Mouse (Mus musculus) hindbrain, embryonic 15.5 days (tissue): Measurements from ENCODE around the gene Kcnd1. TPM values are rescaled to one million over a fixed set of nuclear protein-coding genes. Genes with fewer than 3 reads are reported as not detected.
"Not testable (repeated sequence)": the region's sequence is repeated elsewhere in the genome, so short reads cannot be mapped to it uniquely, and the experiment has no call there.

Experiments used
- ATAC-seq: fragments of 200-750 bp; cut with Nextera tagmentation; 2 replicates; pipeline ENCODE4 v1.8.0; 2017; ENCODE audit warnings: low read depth, moderate number of reproducible peaks, moderate TSS enrichment; ENCODE audit not compliant: low FRiP score
- H3K27ac ChIP-seq: fragments of 300-500 bp; sonication (generic); replicated peaks from 2 replicates; pipeline ENCODE4 v1.5.1; 2015; ENCODE audit warnings: mild to moderate bottlenecking, inconsistent platforms
- H3K27me3 ChIP-seq: fragments of 300-500 bp; sonication (generic); 2 replicates; pipeline ENCODE4 v1.6.1; 2015; ENCODE audit warnings: control low read depth, inconsistent platforms
- H3K36me3 ChIP-seq: fragments of 300-500 bp; sonication (generic); 2 replicates; pipeline ENCODE4 v1.6.1; 2015; ENCODE audit warnings: control low read depth, inconsistent platforms
- H3K4me1 ChIP-seq: fragments of 300-500 bp; sonication (generic); replicated peaks from 2 replicates; pipeline ENCODE4 v1.6.1; 2015; ENCODE audit warnings: control low read depth, inconsistent platforms
- H3K4me2 ChIP-seq: fragments of 300-500 bp; sonication (generic); 2 replicates; pipeline ENCODE4 v1.6.1; 2015; ENCODE audit warnings: moderate library complexity, mild to moderate bottlenecking, inconsistent platforms
- H3K4me3 ChIP-seq: fragments of 300-500 bp; sonication (generic); 2 replicates; pipeline ENCODE4 v1.5.1; 2015; ENCODE audit warnings: mild to moderate bottlenecking, inconsistent platforms
- H3K9ac ChIP-seq: fragments of 300-500 bp; sonication (generic); 2 replicates; pipeline ENCODE4 v1.6.1; 2015; ENCODE audit warnings: inconsistent platforms
- H3K9me3 ChIP-seq: fragments of 300-500 bp; sonication (generic); 2 replicates; pipeline ENCODE4 v1.6.1; 2016; ENCODE audit warnings: control low read depth, inconsistent platforms
- WGBS: fragments of 180-500 bp; shearing (Covaris S2); methylation state at CpG from one replicate; pipeline ENCODE4 v1.1.7; 2015; 5-methylcytosine and 5-hydroxymethylcytosine counted together
- polyA plus RNA-seq: library from polyadenylated mRNA; unstranded; fragments of >200 nt; fragmentation: Nextera tagmentation; extraction: Ambion mirVana; gene quantifications from 2 replicates; pipeline ENCODE4 v1.2.1, GENCODE M21; 2015

Gene Kcnd1
- polyA plus RNA-seq, 1 experiment from 2014 or later: 4.2 TPM

GRCm38 (mm10) chrX:7795016-7795415, 27.1 kb upstream of the Kcnd1 start:
- no peaks in the 10 kb centered on the region for H3K27me3 ChIP-seq
- no peak overlapping the region for H3K9ac ChIP-seq
- no peak for ATAC-seq
- no peaks in the 10 kb centered on the region for H3K9me3 ChIP-seq
- H3K4me3 ChIP-seq: no peak overlapping the region
- WGBS: 46% methylated on average over 7 of the region's 7 CpGs
- H3K4me2 ChIP-seq: no peak overlapping the region
- peaks cover 17% of the 10 kb centered on the region; the same call in 1 of the 2 replicates for H3K36me3 ChIP-seq
- H3K27ac ChIP-seq: no peak overlapping the region
- H3K4me1 ChIP-seq: peaks cover 7% of the 10 kb centered on the region

- WGBS: 79% methylated on average over 3 of the region's 3 CpGs
- no peaks in the 10 kb centered on the region for H3K9me3 ChIP-seq
- no peaks in the 10 kb centered on the region for H3K27me3 ChIP-seq
- H3K9ac ChIP-seq: no peak overlapping the region
- peaks cover 29% of the 10 kb centered on the region; the same call in 1 of the 2 replicates for H3K36me3 ChIP-seq
- ATAC-seq: no peak
- no peak overlapping the region for H3K4me2 ChIP-seq
- no peaks in the 10 kb centered on the region for H3K4me1 ChIP-seq
- no peak overlapping the region for H3K4me3 ChIP-seq
- H3K27ac ChIP-seq: no peak overlapping the region
Observed at GRCm38 (mm10) chrX:7797327-7797726, 24.8 kb upstream of the Kcnd1 start.

- not testable (repeated sequence) for H3K9ac ChIP-seq, H3K4me2 ChIP-seq, H3K4me3 ChIP-seq, H3K4me1 ChIP-seq, H3K9me3 ChIP-seq, H3K27ac ChIP-seq, ATAC-seq, H3K27me3 ChIP-seq
- WGBS: 96% methylated on average over 2 of the region's 2 CpGs
- H3K36me3 ChIP-seq: peaks cover 33% of the 10 kb centered on the region
Observed at GRCm38 (mm10) chrX:7802157-7802556, 19.9 kb upstream of the Kcnd1 start.

- H3K4me3 ChIP-seq, H3K9me3 ChIP-seq, H3K4me1 ChIP-seq, H3K4me2 ChIP-seq, H3K27me3 ChIP-seq, H3K27ac ChIP-seq, H3K9ac ChIP-seq, ATAC-seq: not testable (repeated sequence)
- H3K36me3 ChIP-seq: peaks cover 16% of the 10 kb centered on the region
- WGBS: 46% methylated on average over 8 of the region's 8 CpGs
Observed at GRCm38 (mm10) chrX:7815016-7815415, 7.1 kb upstream of the Kcnd1 start.

- Histone ChIP-seq H3K4me1 (0 out of 2 replicates have a peak, but pooled peaks cover 3% of the 10 kb centered on the region), H3K4me3 (no peak overlapping the region), H3K27ac (no peak overlapping the region), H3K9me3 (no peaks in the 10 kb centered on the region), H3K4me2 (no peak overlapping the region), H3K9ac (no peak overlapping the region), H3K36me3 (no peaks in the 10 kb centered on the region), H3K27me3 (no peaks in the 10 kb centered on the region)
- WGBS: 89% methylated on average over 1 of the region's 1 CpGs
- ATAC-seq: no peak
Observed at GRCm38 (mm10) chrX:7837146-7837545, 15.1 kb downstream of the Kcnd1 start.

GRCm38 (mm10) chrX:7840842-7841162, 18.7 kb downstream of the Kcnd1 start:
- Histone ChIP-seq H3K27ac (peak overlapping the region; percentile 91; the same call in 1 of the 2 replicates), H3K4me2 (peak overlapping the region; percentile 53), H3K4me3 (peak overlapping the region; percentile 67), H3K9ac (no peak overlapping the region), H3K27me3 (no peaks in the 10 kb centered on the region), H3K36me3 (no peaks in the 10 kb centered on the region), H3K9me3 (no peaks in the 10 kb centered on the region), H3K4me1 (peaks cover 26% of the 10 kb centered on the region)
- 21% methylated on average over 7 of the region's 7 CpGs for WGBS
- no peak for ATAC-seq

GRCm38 (mm10) chrX:7841163-7842162, 19.4 kb downstream of the Kcnd1 start, which contains the start of gene Otud5:
Otud5 (plus strand) TSS chrX:7841364.
- WGBS: 20% methylated on average over 74 of the region's 74 CpGs
- Histone ChIP-seq H3K27ac (peak within 1 kb of the TSS; percentile 91), H3K4me3 (peak within 1 kb of the TSS; percentile 67)

GRCm38 (mm10) chrX:7842318-7842717, 20.2 kb downstream of the Kcnd1 start:
- no peak for ATAC-seq
- peaks cover 26% of the 10 kb centered on the region for H3K4me1 ChIP-seq

More at GRCm38 (mm10) chrX:7841163-7842162, 19.4 kb downstream of the Kcnd1 start, which contains the start of gene Otud5:
- Histone ChIP-seq H3K9me3 (no peaks in the 10 kb centered on the region), H3K4me1 (peaks cover 26% of the 10 kb centered on the region), H3K9ac (peak within 1 kb of the TSS; percentile 84), H3K4me2 (peak within 1 kb of the TSS; percentile 71), H3K36me3 (no peaks in the 10 kb centered on the region), H3K27me3 (no peaks in the 10 kb centered on the region)
- peak; percentile 97 for ATAC-seq

GRCm38 (mm10) chrX:7847845-7848244, 25.8 kb downstream of the Kcnd1 start:
- H3K27me3 ChIP-seq: no peaks in the 10 kb centered on the region
- H3K4me2 ChIP-seq: no peak overlapping the region
- H3K9me3 ChIP-seq: no peaks in the 10 kb centered on the region
- no peak overlapping the region for H3K27ac ChIP-seq
- 62% methylated on average over 2 of the region's 2 CpGs for WGBS
- H3K4me3 ChIP-seq: no peak overlapping the region
- H3K36me3 ChIP-seq: peaks cover 2% of the 10 kb centered on the region; the same call in 1 of the 2 replicates
- H3K4me1 ChIP-seq: peaks cover 22% of the 10 kb centered on the region
- peak; percentile 80 for ATAC-seq
- H3K9ac ChIP-seq: no peak overlapping the region

More at GRCm38 (mm10) chrX:7842318-7842717, 20.2 kb downstream of the Kcnd1 start:
- Histone ChIP-seq H3K4me3 (peak overlapping the region; percentile 67), H3K9ac (peak overlapping the region; percentile 84), H3K9me3 (no peaks in the 10 kb centered on the region), H3K27me3 (no peaks in the 10 kb centered on the region), H3K27ac (peak overlapping the region; percentile 91), H3K36me3 (no peaks in the 10 kb centered on the region), H3K4me2 (peak overlapping the region; percentile 71)
- 28% methylated on average over 35 of the region's 42 CpGs for WGBS

- WGBS: 38% methylated on average over 2 of the region's 2 CpGs
- Histone ChIP-seq H3K4me1 (no peaks in the 10 kb centered on the region), H3K9me3 (no peaks in the 10 kb centered on the region), H3K4me3 (no peak overlapping the region), H3K27me3 (no peaks in the 10 kb centered on the region), H3K36me3 (peaks cover 2% of the 10 kb centered on the region; the same call in 1 of the 2 replicates), H3K4me2 (no peak overlapping the region), H3K9ac (no peak overlapping the region), H3K27ac (no peak overlapping the region)
- no peak for ATAC-seq
Observed at GRCm38 (mm10) chrX:7854578-7854977, 32.5 kb downstream of the Kcnd1 start.

GRCm38 (mm10) chrX:7859191-7859753, 37.2 kb downstream of the Kcnd1 start:
- Histone ChIP-seq H3K9ac (no peak overlapping the region), H3K4me3 (no peak overlapping the region), H3K4me2 (no peak overlapping the region), H3K36me3 (no peaks in the 10 kb centered on the region), H3K27ac (no peak overlapping the region), H3K9me3 (no peaks in the 10 kb centered on the region), H3K4me1 (no peaks in the 10 kb centered on the region), H3K27me3 (no peaks in the 10 kb centered on the region)
- 86% methylated on average over 3 of the region's 3 CpGs for WGBS
- no peak for ATAC-seq

GRCm38 (mm10) chrX:7863181-7863580, 41.1 kb downstream of the Kcnd1 start:
- Histone ChIP-seq H3K4me2 (no peak overlapping the region), H3K27me3 (no peaks in the 10 kb centered on the region), H3K9me3 (no peaks in the 10 kb centered on the region), H3K27ac (no peak overlapping the region), H3K9ac (no peak overlapping the region), H3K36me3 (peaks cover under 1% of the 10 kb centered on the region; the same call in 1 of the 2 replicates), H3K4me1 (no peaks in the 10 kb centered on the region), H3K4me3 (no peak overlapping the region)
- WGBS: 95% methylated on average over 1 of the region's 1 CpGs
- ATAC-seq: no peak
